Comparison of ENCODE assay signal across 8 mouse cellular contexts in the genomic region with DNA sequence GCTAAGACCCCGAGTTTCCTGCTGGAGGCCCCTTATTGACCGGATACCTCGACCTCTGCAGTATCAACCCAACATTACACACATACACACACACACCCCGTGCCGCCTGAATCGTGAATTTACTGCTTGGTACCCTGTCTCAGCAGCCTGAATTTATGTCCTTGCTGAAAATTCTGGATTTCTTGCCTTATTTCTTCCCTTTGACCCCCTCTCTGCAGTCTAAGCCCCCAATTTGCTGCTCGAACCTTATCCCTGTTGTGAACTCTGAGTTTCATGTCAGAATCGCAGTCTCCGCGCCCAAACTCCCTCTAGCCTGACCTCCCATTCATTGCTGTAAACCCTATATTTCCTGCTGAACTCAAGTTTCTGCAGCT. TPM values are rescaled to one million over a fixed set of nuclear protein-coding genes. Genes with fewer than 3 reads are reported as not detected.
A peak's percentile ranks its signal among the peaks of the same experiment; 100 is the strongest.
DNase-seq lines count a peak whose midpoint lies in the region; ATAC-seq and TF ChIP-seq lines count a peak whose summit lies in the region.

No protein-coding gene starts in this region.

- 9% methylated on average over 10 of the region's 10 CpGs for WGBS in forebrain, embryonic 11.5 days
- 9% methylated on average over 10 of the region's 10 CpGs for WGBS in liver, embryonic 13.5 days (ENCODE audit: insufficient replicate concordance)

- intact Hi-C loops in gastrocnemius, adult 2 months (cut with DNase I), result loop anchor here (2.0 kb wide), 2 partner anchors 18 to 28 kb away; no protein-coding TSS in a partner anchor
- intact Hi-C loops in gastrocnemius, postnatal 36 days (cut with DNase I), result no loop called here

- H3K36me3 ChIP-seq in C2C12 (ENCODE audit: control insufficient read depth, insufficient read depth), result peaks cover 37% of the 10 kb centered on the region
- no peaks in the 10 kb centered on the region; the same call in 1 of the 2 replicates for H3K36me3 ChIP-seq in forebrain, embryonic 11.5 days (ENCODE audit: control insufficient read depth, insufficient read depth, low read length)
- H3K36me3 ChIP-seq in liver, embryonic 13.5 days, result peaks cover 38% of the 10 kb centered on the region

- peak overlapping the region; percentile 96 for H3ac ChIP-seq in C2C12 (ENCODE audit: control insufficient read depth, insufficient read length, low read depth)

- H3K27ac ChIP-seq in gastrocnemius, adult 2 months, result peak overlapping the region; percentile 94
- H3K27ac ChIP-seq in forebrain, embryonic 11.5 days (ENCODE audit: low read depth, low read length), result peak overlapping the region; percentile 88
- peak overlapping the region; percentile 94 for H3K27ac ChIP-seq in liver, embryonic 13.5 days

- no peaks in the 10 kb centered on the region for H3K27me3 ChIP-seq in C2C12 (ENCODE audit: control insufficient read depth, insufficient read depth, insufficient read length)
- H3K27me3 ChIP-seq in forebrain, embryonic 11.5 days (ENCODE audit: control insufficient read depth, insufficient read depth, low read length), result no peaks in the 10 kb centered on the region
- H3K27me3 ChIP-seq in liver, embryonic 13.5 days, result peaks cover 16% of the 10 kb centered on the region; the same call in 1 of the 2 replicates

- no peak for TF ChIP-seq CTCF in gastrocnemius, adult 2 months (IDR thresholded peaks at IDR 0.05)
- TF ChIP-seq CTCF in C2C12 (IDR thresholded peaks at IDR 0.05; ENCODE audit: control insufficient read depth, insufficient read depth, insufficient read length), result no peak

- H3K9me3 ChIP-seq in forebrain, embryonic 11.5 days (ENCODE audit: control insufficient read depth, low read length), result no peaks in the 10 kb centered on the region
- no peaks in the 10 kb centered on the region for H3K9me3 ChIP-seq in liver, embryonic 13.5 days (replicated peaks)

- no peak for ATAC-seq in forebrain, embryonic 11.5 days (replicated peaks; ENCODE audit: low FRiP score)
- no peak for ATAC-seq in liver, embryonic 13.5 days (ENCODE audit: low read depth)
- no peak for ATAC-seq in megakaryocyte progenitor cell, adult 5-6 weeks (replicated peaks; ENCODE audit: poor library complexity)

- peak overlapping the region; percentile 97 for H3K9ac ChIP-seq in forebrain, embryonic 11.5 days (ENCODE audit: low read length)
- peak overlapping the region; percentile 94 for H3K9ac ChIP-seq in liver, embryonic 13.5 days

- H3K4me1 ChIP-seq in forebrain, embryonic 11.5 days (replicated peaks; ENCODE audit: control insufficient read depth, insufficient read depth, low read length), result peaks cover 16% of the 10 kb centered on the region
- H3K4me1 ChIP-seq in liver, embryonic 13.5 days (replicated peaks), result peaks cover 38% of the 10 kb centered on the region

- peaks cover 55% of the 10 kb centered on the region for H3K79me2 ChIP-seq in C2C12 (ENCODE audit: control insufficient read depth, insufficient read depth)

- peak overlapping the region; percentile 73 for H3K4me3 ChIP-seq in gastrocnemius, adult 2 months
- peak overlapping the region; percentile 95 for H3K4me3 ChIP-seq in C2C12 (ENCODE audit: insufficient read depth, poor library complexity, severe bottlenecking)
- peak overlapping the region; percentile 82 for H3K4me3 ChIP-seq in forebrain, embryonic 11.5 days (ENCODE audit: low read depth, low read length)
- peak overlapping the region; percentile 86 for H3K4me3 ChIP-seq in liver, embryonic 13.5 days (replicated peaks)

- peaks cover 28% of the 10 kb centered on the region for H3K79me3 ChIP-seq in C2C12 (ENCODE audit: low read depth)

- no peak for DNase-seq in gastrocnemius, adult 2 months
- DNase-seq in gastrocnemius, postnatal 25 days, result no peak
- no peak for DNase-seq in forebrain, embryonic 11.5 days (ENCODE audit: low spot score)
- DNase-seq in liver, embryonic 13.5 days, result no peak
- DNase-seq in layer of hippocampus, adult 8-10 months (ENCODE audit: low spot score in 2 of 2), result no peak
- no peak for DNase-seq in gastrocnemius, postnatal 36 days

- peak overlapping the region; percentile 93 for H3K4me2 ChIP-seq in forebrain, embryonic 11.5 days (ENCODE audit: low read depth, low read length, severe bottlenecking)
- H3K4me2 ChIP-seq in liver, embryonic 13.5 days, result peak overlapping the region; percentile 97

TF ChIP-seq in C2C12, 6 proteins besides CTCF, POLR2A, EP300 and RAD21:
- TF ChIP-seq CEBPB (IDR thresholded peaks at IDR 0.05; ENCODE audit: low read depth) (no peak), MAX (IDR thresholded peaks at IDR 0.05) (no peak), MYOD1 (IDR thresholded peaks at IDR 0.05; ENCODE audit: control insufficient read depth, insufficient read length, low read depth) (no peak), FOSL1 (IDR thresholded peaks at IDR 0.05; ENCODE audit: insufficient read depth, low read length, poor library complexity, severe bottlenecking) (no peak), USF1 (IDR thresholded peaks at IDR 0.05; ENCODE audit: low read depth) (no peak), MYOG (IDR thresholded peaks at IDR 0.05; ENCODE audit: control insufficient read depth, extremely low read depth, insufficient read length) (no peak)
TF ChIP-seq in C2C12: peak in this region for 0.

RNA-seq across cellular contexts. Expression of a gene that starts 0.9 kb away (rescaled TPM):
- total RNA-seq in gastrocnemius, adult 2 months (2021), result 10 to 100 TPM; 12.2 to 19.2 TPM
- 10 to 100 TPM; 14.5 to 14.8 TPM for total RNA-seq in gastrocnemius, postnatal 25 days (2021)
- polyA plus RNA-seq in C2C12 (2012; fragmentation: generic; extraction: Trizol), result 57.7 TPM
- polyA plus RNA-seq in forebrain, embryonic 11.5 days (2014; fragmentation: Nextera tagmentation; extraction: Ambion mirVana), result 75.6 and 79.4 TPM in 2 replicates
- polyA plus RNA-seq in liver, embryonic 13.5 days (2015; fragmentation: Nextera tagmentation; extraction: Ambion mirVana), result 26.1 and 26.5 TPM in 2 replicates
- total RNA-seq in megakaryocyte progenitor cell, adult 5-6 weeks (2015), result 27.6 and 30.9 TPM in 2 replicates
- total RNA-seq in megakaryocyte progenitor cell, adult 5-6 weeks (2017), result 28.9 and 30.0 TPM in 2 replicates
- 10 to 100 TPM; 44.5 to 51.5 (median 45.6) TPM for total RNA-seq in layer of hippocampus, adult 8-10 months (2022)
- 10 to 100 TPM; 12.3 to 14.3 TPM for total RNA-seq in gastrocnemius, postnatal 36 days (2021)

RNA-seq across cellular contexts. Expression of a gene that starts 21.8 kb away (rescaled TPM):
- total RNA-seq in gastrocnemius, adult 2 months (2021), result 100 to 1,000 TPM; 496 to 663 TPM
- total RNA-seq in gastrocnemius, postnatal 25 days (2021), result 100 to 1,000 TPM; 508 to 524 TPM
- polyA plus RNA-seq in C2C12 (2012; fragmentation: generic; extraction: Trizol), result 288 TPM
- polyA plus RNA-seq in forebrain, embryonic 11.5 days (2014; fragmentation: Nextera tagmentation; extraction: Ambion mirVana), result 219 and 265 TPM in 2 replicates
- 241 and 294 TPM in 2 replicates for polyA plus RNA-seq in liver, embryonic 13.5 days (2015; fragmentation: Nextera tagmentation; extraction: Ambion mirVana)
- 138 and 162 TPM in 2 replicates for total RNA-seq in megakaryocyte progenitor cell, adult 5-6 weeks (2015)
- 106 and 135 TPM in 2 replicates for total RNA-seq in megakaryocyte progenitor cell, adult 5-6 weeks (2017)
- total RNA-seq in layer of hippocampus, adult 8-10 months (2022), result 100 to 1,000 TPM; 190 to 206 (median 201) TPM
- 100 to 1,000 TPM; 516 to 553 TPM for total RNA-seq in gastrocnemius, postnatal 36 days (2021)

RNA-seq across cellular contexts. Expression of a gene that starts 33.7 kb away (rescaled TPM):
- 10 to 100 TPM; 14.0 to 28.5 TPM for total RNA-seq in gastrocnemius, adult 2 months (2021)
- 10 to 100 TPM; 50.9 to 53.1 TPM for total RNA-seq in gastrocnemius, postnatal 25 days (2021)
- polyA plus RNA-seq in C2C12 (2012; fragmentation: generic; extraction: Trizol), result 48.3 TPM
- 20.4 and 24.1 TPM in 2 replicates for polyA plus RNA-seq in forebrain, embryonic 11.5 days (2014; fragmentation: Nextera tagmentation; extraction: Ambion mirVana)
- 53.5 and 57.2 TPM in 2 replicates for polyA plus RNA-seq in liver, embryonic 13.5 days (2015; fragmentation: Nextera tagmentation; extraction: Ambion mirVana)
- total RNA-seq in megakaryocyte progenitor cell, adult 5-6 weeks (2015), result 3.2 and 3.7 TPM in 2 replicates
- total RNA-seq in megakaryocyte progenitor cell, adult 5-6 weeks (2017), result 2.5 and 7.4 TPM in 2 replicates
- 10 to 100 TPM; 22.4 to 34.7 (median 27.9) TPM for total RNA-seq in layer of hippocampus, adult 8-10 months (2022)
- total RNA-seq in gastrocnemius, postnatal 36 days (2021), result 10 to 100 TPM; 35.1 to 59.8 TPM

RNA-seq across cellular contexts. Expression of a gene that starts 34.1 kb away (rescaled TPM):
- 10 to 100 TPM; 34.2 to 38.4 TPM for total RNA-seq in gastrocnemius, adult 2 months (2021)
- 10 to 100 TPM; 40.1 to 43.6 TPM for total RNA-seq in gastrocnemius, postnatal 25 days (2021)
- polyA plus RNA-seq in C2C12 (2012; fragmentation: generic; extraction: Trizol), result 159 TPM
- polyA plus RNA-seq in forebrain, embryonic 11.5 days (2014; fragmentation: Nextera tagmentation; extraction: Ambion mirVana), result 53.2 and 55.4 TPM in 2 replicates
- 33.5 and 34.7 TPM in 2 replicates for polyA plus RNA-seq in liver, embryonic 13.5 days (2015; fragmentation: Nextera tagmentation; extraction: Ambion mirVana)
- 55.4 and 61.6 TPM in 2 replicates for total RNA-seq in megakaryocyte progenitor cell, adult 5-6 weeks (2015)
- 231 and 302 TPM in 2 replicates for total RNA-seq in megakaryocyte progenitor cell, adult 5-6 weeks (2017)
- total RNA-seq in layer of hippocampus, adult 8-10 months (2022), result 10 to 100 TPM; 84.8 to 98.3 (median 91.6) TPM
- total RNA-seq in gastrocnemius, postnatal 36 days (2021), result 10 to 100 TPM; 30.0 to 40.4 TPM

RNA-seq across cellular contexts. Expression of a gene that starts 47.9 kb away (rescaled TPM):
- under 1 TPM; 0.23 to 0.73 TPM for total RNA-seq in gastrocnemius, adult 2 months (2021)
- total RNA-seq in gastrocnemius, postnatal 25 days (2021), result under 1 TPM; 0.26 to 0.54 TPM
- polyA plus RNA-seq in C2C12 (2012; fragmentation: generic; extraction: Trizol), result 3.2 TPM
- polyA plus RNA-seq in forebrain, embryonic 11.5 days (2014; fragmentation: Nextera tagmentation; extraction: Ambion mirVana), result 48.8 and 50.7 TPM in 2 replicates
- polyA plus RNA-seq in liver, embryonic 13.5 days (2015; fragmentation: Nextera tagmentation; extraction: Ambion mirVana), result 0.98 and 1.1 TPM in 2 replicates
- 0.54 TPM in 1 of 2 replicates, not detected in the other for total RNA-seq in megakaryocyte progenitor cell, adult 5-6 weeks (2015)
- 0.37 TPM in 1 of 2 replicates, not detected in the other for total RNA-seq in megakaryocyte progenitor cell, adult 5-6 weeks (2017)
- 1 to 10 TPM; 7.4 to 8.3 (median 7.9) TPM for total RNA-seq in layer of hippocampus, adult 8-10 months (2022)
- total RNA-seq in gastrocnemius, postnatal 36 days (2021), result under 1 TPM; 0.27 to 0.31 TPM
